Mouse (Mus musculus): Measurements from ENCODE around the gene Imp4.
"Not testable (repeated sequence)": the region's sequence is repeated elsewhere in the genome, so short reads cannot be mapped to it uniquely, and the experiment has no call there.

Gene Imp4

DNA sequence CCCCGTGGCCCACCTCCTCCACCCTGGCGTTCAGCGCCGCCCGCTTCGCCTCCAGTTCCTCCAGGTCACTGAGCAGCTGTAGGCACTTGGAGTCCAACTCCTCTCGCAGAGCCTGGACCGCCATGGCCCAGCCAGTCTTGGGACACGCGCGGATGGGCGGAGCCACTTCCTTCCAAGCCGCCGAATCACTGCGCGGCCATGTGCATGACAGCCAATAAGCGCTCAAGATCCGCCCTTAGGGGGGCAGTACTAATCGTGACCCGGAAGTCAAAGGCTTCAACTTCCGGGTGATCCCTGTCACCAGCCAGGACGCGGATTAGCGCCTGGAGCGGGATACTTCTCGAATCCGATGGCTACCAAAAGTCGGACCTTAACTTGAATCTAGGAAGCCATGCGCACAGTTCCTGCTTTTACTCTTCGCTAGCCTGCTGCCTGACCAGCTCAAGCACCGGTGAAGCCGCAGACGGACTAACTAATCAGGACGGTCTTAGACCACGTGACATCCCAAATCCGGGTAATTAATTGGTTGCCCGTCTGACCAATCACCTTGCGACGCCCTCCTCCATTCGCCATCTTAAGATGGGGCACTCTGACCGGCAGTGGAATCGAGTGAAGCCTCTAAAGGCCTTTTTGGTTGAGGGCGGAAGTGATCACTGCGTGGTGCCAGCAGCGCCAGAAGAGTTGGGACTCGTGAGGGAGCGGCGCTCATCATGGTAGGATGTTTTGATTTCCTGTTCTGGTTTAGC lies at the start of gene Imp4, which contains the start of gene Ccdc115:
Gene Imp4 (plus strand): TSS at position 637 of the 746 bp plus-strand sequence.
Gene Ccdc115 (minus strand): TSS at position 458 of the 746 bp plus-strand sequence.
- peak; percentile 93 to 97 for DNase-seq (ENCODE audit: low spot score in 2 of 2)

DNA sequence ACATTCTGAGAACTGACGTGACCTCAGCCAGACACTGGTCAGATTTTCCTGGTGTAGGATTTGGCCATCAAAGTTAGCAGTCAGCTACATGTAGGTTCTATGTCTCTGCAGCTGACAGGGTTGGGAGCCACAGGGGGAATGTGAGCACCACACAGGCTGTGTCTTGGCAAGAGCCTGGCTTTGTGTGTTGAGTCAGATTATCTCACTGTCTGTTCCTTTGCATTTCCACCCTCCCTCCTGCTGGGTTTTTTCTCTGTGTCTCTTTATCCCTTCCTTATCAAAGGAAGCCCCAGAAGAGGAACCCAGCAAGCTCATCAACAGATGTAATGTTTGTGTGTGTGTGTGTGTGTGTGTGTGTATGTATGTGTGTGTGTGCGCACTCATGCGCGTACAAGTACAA lies 43.3 kb upstream of the Imp4 start:
- DNase-seq (ENCODE audit: low spot score in 2 of 2) = no peak

GRCm38 (mm10) chr1:34399182-34399953 lies 40.3 kb upstream of the Imp4 start:
- no peak for DNase-seq (ENCODE audit: low spot score in 2 of 2)

GRCm38 (mm10) chr1:34428466-34428865 lies 11.2 kb upstream of the Imp4 start:
- DNase-seq (ENCODE audit: low spot score in 2 of 2) = no peak

- DNase-seq (ENCODE audit: low spot score in 2 of 2) = no peak
Measured at GRCm38 (mm10) chr1:34429281-34429680, 10.4 kb upstream of the Imp4 start.

- no peak for DNase-seq (ENCODE audit: low spot score in 2 of 2)
Measured at GRCm38 (mm10) chr1:34430981-34431380, 8.7 kb upstream of the Imp4 start.

GRCm38 (mm10) chr1:34431431-34431830 lies 8.2 kb upstream of the Imp4 start:
- DNase-seq (ENCODE audit: low spot score in 2 of 2) = no peak

- DNase-seq (ENCODE audit: low spot score in 2 of 2) = no peak
Measured at GRCm38 (mm10) chr1:34432411-34432775, 7.3 kb upstream of the Imp4 start.

DNA sequence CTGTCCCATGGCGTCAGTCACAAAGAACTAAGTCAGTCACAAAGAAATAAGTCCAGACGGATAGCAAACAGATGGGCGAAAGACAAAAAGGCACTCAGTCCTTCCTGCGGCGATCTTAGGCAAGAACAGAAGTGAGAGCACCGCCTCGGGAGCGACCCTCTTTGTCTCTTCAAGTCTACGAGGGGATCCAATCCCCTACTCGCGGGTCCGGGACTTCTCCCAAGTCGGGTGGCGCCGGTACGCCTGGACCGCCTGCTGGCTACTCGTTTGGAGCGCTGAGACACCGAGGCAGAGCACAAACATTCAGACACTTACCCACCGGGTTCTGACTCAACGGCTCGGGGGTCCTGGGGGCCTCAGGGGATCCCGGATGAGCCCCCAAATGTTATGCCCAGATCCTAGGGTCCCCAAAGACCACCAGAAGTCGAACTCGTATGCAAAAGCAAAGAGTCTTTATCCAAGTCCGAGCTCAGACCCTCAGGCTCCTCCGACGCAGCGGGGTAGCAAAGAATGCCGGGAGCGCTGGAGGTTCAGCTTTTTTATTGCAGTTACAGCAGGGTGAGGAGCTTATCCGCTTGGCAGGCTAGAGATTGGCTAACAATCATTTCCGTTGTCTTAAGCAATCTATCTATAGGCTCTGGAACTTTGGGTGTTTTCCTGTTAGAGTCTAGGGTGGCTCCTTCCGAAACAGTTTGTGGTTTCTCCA lies 6.7 kb upstream of the Imp4 start:
- peak; percentile 45 to 47 for DNase-seq (ENCODE audit: low spot score in 2 of 2)

- DNase-seq (ENCODE audit: low spot score in 2 of 2) = peak in 1 of 2 experiments; percentile 33
Measured at GRCm38 (mm10) chr1:34433891-34434521, 5.6 kb upstream of the Imp4 start.

DNA sequence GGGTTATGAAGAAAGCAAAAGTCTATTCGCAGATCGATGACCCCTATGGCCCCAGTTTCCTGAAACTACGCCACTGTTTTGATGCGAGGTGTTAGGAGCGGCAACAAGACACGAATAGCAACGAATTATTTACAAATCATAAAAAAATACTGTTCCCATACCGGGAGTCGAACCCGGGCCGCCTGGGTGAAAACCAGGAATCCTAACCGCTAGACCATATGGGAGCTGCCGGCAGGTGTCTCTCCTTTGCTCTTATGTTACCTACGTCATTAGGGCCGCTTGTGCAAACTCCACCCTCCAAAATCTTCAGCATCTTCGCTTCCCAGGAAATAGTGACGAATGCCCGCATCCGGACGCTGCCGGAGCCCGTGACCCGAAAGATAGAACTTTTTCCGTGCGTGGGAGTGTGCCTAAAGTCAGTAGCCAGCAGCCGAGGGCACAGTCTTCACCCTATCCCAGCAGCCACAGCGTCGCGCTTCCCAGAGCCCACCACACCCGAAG lies 4.9 kb upstream of the Imp4 start:
- peak; percentile 95 to 97 for DNase-seq (ENCODE audit: low spot score in 2 of 2)

GRCm38 (mm10) chr1:34435371-34436120 lies 4.1 kb upstream of the Imp4 start:
- DNase-seq (ENCODE audit: low spot score in 2 of 2) = no peak

- DNase-seq (ENCODE audit: low spot score in 2 of 2) = no peak
Measured at GRCm38 (mm10) chr1:34436374-34436773, 3.3 kb upstream of the Imp4 start.

DNA sequence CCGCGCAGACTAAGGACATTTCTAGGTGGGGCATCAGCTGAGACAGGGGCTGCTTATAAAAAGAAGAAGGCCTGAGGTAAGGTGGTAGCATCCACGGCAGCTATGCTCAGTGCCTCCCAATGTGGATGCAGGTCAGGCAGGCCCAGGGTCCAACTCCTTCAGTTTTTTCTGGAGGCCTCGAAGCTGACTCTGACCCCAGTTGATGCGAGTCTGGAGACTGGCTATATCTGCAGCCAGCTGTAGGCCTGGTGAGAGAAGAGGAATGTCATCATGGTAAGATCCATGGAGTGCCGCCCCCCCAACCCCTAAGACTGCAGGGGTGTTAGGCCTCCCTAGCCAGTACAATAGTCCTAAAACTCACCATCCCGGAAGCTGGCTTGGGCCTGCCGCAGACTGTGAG lies 2.3 kb upstream of the Imp4 start:
- DNase-seq (ENCODE audit: low spot score in 2 of 2) = not testable (repeated sequence)

DNA sequence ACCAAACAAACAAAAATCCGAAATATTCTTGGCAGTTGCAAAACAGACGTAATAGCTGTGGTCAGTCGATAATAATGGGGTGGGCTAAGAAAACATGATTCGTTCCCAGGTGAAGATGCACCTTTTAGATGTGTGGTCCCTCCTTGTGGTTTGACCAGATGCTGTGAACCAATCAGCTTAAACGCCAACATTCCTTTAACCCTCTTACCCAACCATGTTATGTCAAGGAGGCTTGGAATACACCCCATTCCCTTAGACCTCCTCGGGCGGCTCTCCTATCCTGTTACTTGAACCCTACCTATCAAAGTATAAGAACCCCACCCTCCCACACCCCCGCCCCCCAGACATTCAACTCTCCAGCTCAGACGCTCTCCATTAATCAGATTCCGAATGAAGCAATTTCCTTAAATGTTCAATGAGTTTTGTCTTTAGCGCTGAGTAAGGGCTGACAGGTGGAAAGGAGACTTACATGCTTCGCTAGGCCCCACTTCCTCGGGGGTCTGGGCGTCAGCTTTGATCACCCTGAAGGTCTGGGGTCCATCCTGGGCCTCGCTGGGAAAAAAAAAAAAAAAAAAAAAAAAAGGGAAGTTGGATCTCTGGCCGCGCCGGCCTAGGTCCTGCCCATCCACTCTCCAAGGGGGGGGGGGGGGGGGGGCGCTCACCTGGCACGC lies 1.1 kb upstream of the Imp4 start:
- DNase-seq (ENCODE audit: low spot score in 2 of 2) = no peak

GRCm38 (mm10) chr1:34439961-34440630 lies 445 bp downstream of the Imp4 start:
- no peak for DNase-seq (ENCODE audit: low spot score in 2 of 2)

DNA sequence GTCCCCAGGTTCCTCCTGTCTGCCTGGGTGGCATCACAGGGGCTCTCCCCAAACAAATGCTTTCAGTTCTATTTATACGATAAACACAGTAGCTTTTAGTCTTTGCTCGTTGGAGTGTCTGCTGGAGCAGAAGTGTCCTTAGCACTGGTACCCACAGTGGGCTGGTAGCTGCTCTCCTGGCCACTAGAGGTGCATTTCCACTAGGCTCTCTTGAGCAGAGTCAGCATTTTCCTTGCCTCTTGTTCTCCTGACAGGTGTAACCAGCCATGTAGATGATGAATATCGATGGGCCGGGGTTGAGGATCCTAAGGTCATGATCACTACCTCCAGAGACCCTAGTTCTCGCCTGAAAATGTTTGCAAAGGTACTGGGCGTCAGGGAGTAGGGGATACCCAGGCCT lies 3.5 kb downstream of the Imp4 start:
- no peak for DNase-seq (ENCODE audit: low spot score in 2 of 2)

DNA sequence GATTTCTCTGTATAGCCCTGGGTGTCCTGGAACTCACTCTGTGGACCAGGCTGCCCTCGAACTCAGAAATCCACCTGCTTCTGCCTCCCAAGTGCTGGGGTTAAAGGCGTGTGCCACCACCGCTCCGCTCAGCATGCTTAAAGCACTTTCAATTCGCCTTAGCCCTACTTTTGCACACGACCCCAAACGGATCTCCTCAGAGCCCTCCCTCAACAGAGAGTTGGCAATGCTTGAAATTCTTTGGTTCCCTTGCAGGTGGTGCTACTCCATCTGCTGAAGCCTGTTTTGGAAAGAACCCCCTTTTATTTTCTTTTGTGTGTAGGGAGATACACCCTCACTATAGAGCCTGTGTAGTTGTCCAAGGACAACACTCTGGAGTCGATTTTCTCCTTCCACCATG lies 18.8 kb downstream of the Imp4 start:
- DNase-seq (ENCODE audit: low spot score in 2 of 2) = no peak

DNA sequence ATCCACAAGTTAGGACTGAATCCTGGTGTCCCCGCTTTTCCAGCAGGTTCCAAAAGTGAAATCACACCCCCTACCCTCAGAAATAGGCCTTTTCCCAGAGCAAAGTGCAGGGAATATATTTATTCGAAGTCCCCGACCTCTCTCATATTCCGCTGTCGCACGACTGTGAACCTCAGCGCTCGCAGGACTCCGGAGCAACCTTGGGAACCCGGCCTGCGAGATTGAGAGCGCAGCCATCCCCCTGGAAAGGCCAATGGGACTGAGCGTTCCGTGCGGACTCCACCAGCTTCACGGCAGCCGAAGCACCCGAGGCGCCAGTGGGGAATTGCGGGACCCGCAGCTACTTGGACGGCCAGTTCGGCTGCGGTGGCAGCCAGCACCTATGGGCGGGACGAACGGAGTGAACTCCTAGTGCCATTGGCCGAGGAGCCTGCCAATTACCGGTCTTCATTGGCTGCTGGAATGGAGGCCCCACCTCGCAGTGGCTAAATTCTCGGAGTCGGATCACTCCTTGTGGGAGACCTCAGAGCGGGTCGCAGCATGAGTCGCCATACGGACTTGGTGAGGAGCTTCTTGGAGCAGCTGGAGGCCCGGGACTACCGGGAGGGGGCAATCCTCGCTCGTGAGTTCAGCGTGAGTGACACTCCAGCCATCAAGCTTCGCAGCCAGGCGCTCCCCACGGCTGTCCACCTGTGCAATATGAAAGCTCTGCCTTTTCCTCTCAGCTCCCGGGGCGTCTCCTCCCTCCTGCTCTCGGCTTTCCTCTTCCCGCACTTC lies 19.8 kb downstream of the Imp4 start, which contains the start of gene Ptpn18:
Gene Ptpn18 (plus strand): TSS at position 479 of the 777 bp plus-strand sequence.
- peak; percentile 92 for DNase-seq (ENCODE audit: low spot score in 2 of 2)

Data from frontal cortex, postnatal 36 days (tissue).